Mouse (Mus musculus) lung, embryonic 14.5 days (tissue): Measurements from ENCODE around the gene Eif2ak3. TPM values are rescaled to one million over a fixed set of nuclear protein-coding genes. Genes with fewer than 3 reads are reported as not detected.

Experiments used
- ATAC-seq: fragments of 200-750 bp; cut with Nextera tagmentation; 2 replicates; pipeline ENCODE4 v1.8.0; 2017; ENCODE audit warnings: mild to moderate bottlenecking, moderate TSS enrichment, moderate library complexity; ENCODE audit not compliant: insufficient read depth
- DNase-seq: peaks from one replicate; pipeline ENCODE4 v3.0.0-alpha.2; 2015
- H3K27ac ChIP-seq: fragments of 300-500 bp; sonication (generic); 2 replicates; pipeline ENCODE4 v1.5.1; 2014; ENCODE audit warnings: low read depth, mild to moderate bottlenecking, moderate library complexity
- H3K27me3 ChIP-seq: fragments of 300-500 bp; sonication (generic); 2 replicates; pipeline ENCODE4 v1.6.1; 2014; ENCODE audit warnings: low read length, control low read depth; ENCODE audit not compliant: insufficient read depth
- H3K36me3 ChIP-seq: fragments of 300-500 bp; sonication (generic); 2 replicates; pipeline ENCODE4 v1.6.1; 2014; ENCODE audit warnings: control low read depth; ENCODE audit not compliant: insufficient read depth
- H3K4me1 ChIP-seq: fragments of 300-500 bp; sonication (generic); 2 replicates; pipeline ENCODE4 v1.6.1; 2014; ENCODE audit warnings: antibody characterized with exemption, control low read depth; ENCODE audit not compliant: insufficient read depth
- H3K4me2 ChIP-seq: fragments of 300-500 bp; sonication (generic); 2 replicates; pipeline ENCODE4 v1.6.1; 2014; ENCODE audit warnings: mild to moderate bottlenecking
- H3K4me3 ChIP-seq: fragments of 300-500 bp; sonication (generic); 2 replicates; pipeline ENCODE4 v1.5.1; 2014; ENCODE audit warnings: low read depth, low read length
- H3K9ac ChIP-seq: fragments of 300-500 bp; sonication (generic); 2 replicates; pipeline ENCODE4 v1.6.1; 2014
- H3K9me3 ChIP-seq: fragments of 300-500 bp; sonication (generic); 2 replicates; pipeline ENCODE4 v1.6.1; 2016; ENCODE audit warnings: low read depth, low read length, control low read depth
- CTCF ChIP-seq: IDR thresholded peaks from 2 replicates; pipeline ENCODE4 v1.5.1; 2016; ENCODE audit warnings: antibody characterized with exemption, low read depth
- WGBS: fragments of 180-500 bp; shearing (Covaris S2); extraction: QIAGEN DNeasy Blood & Tissue Kit; methylation state at CpG from one replicate; pipeline ENCODE4 v1.1.7; 2014; 5-methylcytosine and 5-hydroxymethylcytosine counted together
- polyA plus RNA-seq: library from polyadenylated mRNA; unstranded; fragments of >200 nt; fragmentation: Nextera tagmentation; extraction: Ambion mirVana; gene quantifications from 2 replicates; pipeline ENCODE4 v1.2.1, GENCODE M21; 2014

Gene Eif2ak3
- polyA plus RNA-seq, 1 experiment from 2014 or later: 9.7 TPM

DNA sequence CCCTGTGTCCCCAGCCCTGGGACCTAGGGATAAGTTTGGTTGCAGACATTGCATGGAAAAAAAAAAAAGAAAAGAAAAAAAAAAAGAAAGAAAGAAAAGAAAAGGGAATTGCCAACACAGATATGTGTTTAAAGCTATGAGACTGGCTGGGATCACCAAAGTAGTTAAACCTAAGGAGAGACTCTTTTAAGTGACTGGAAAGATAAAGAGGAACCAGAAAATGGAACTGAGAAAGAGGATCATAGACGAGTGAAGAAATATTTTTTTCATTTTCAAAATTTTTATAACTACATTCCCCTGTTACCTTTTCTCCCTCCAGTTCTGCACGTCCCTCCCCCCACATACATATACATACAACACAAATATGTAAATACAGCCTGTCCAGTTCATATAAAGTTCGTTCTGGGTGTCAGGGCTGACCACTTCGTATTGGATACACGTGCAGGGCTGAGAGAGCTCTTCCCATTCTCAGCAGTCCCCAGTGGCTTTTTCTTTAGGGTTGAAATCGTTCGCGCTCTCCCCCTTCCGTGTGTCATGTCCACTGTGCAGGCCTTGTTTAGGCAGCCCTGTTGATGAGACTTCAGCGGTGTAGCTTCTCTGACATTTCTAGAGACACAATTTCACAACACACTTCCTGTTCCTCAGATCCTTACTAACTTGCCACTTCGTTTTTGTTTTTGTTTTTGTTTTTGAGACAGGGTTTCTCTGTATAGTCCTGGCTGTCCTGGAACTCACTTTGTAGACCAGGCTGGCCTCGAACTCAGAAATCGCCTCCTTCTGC is 11.4 kb downstream of the Eif2ak3 start:
- Histone ChIP-seq H3K4me1 (no peaks in the 10 kb centered on the region), H3K9ac (no peak overlapping the region), H3K27me3 (no peaks in the 10 kb centered on the region), H3K4me3 (no peak overlapping the region), H3K36me3 (peaks cover 19% of the 10 kb centered on the region; the same call in 1 of the 2 replicates), H3K4me2 (no peak overlapping the region), H3K27ac (no peak overlapping the region), H3K9me3 (no peaks in the 10 kb centered on the region)
- TF ChIP-seq CTCF: no peak
- no peak for DNase-seq
- WGBS: 81% methylated on average over 13 of the region's 13 CpGs
- ATAC-seq: no peak

GRCm38 (mm10) chr6:70862726-70863125 is 18.4 kb downstream of the Eif2ak3 start:
- H3K9me3 ChIP-seq: no peaks in the 10 kb centered on the region
- H3K27me3 ChIP-seq: no peaks in the 10 kb centered on the region
- H3K27ac ChIP-seq: no peak overlapping the region
- WGBS: 87% methylated on average over 7 of the region's 7 CpGs
- H3K36me3 ChIP-seq: peaks cover 19% of the 10 kb centered on the region; the same call in 1 of the 2 replicates
- ATAC-seq: no peak
- no peak overlapping the region for H3K9ac ChIP-seq
- no peak for TF ChIP-seq CTCF
- H3K4me3 ChIP-seq: no peak overlapping the region
- H3K4me1 ChIP-seq: no peaks in the 10 kb centered on the region
- DNase-seq: no peak
- H3K4me2 ChIP-seq: no peak overlapping the region

DNA sequence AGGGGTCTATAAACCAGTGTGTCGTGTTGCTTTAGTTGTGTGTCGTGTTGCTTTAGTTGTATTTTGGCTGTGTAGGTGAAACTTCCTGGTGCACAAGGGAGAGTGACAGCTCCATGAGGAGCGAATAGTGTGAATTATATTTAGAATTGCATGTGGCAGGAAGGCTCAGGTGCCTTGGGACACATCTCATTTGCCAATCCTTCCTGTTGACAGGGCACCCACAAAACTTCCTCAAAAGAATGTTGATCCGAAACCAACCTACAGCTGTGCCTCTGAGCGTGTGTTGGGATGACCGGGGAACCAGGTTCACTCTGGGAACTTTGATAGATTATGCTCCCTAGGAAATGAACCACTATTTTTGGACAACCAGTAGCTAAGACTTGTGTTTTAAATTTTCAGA is 20.0 kb downstream of the Eif2ak3 start:
- 85% methylated on average over 6 of the region's 6 CpGs for WGBS
- Histone ChIP-seq H3K27ac (no peak overlapping the region), H3K4me1 (no peaks in the 10 kb centered on the region), H3K36me3 (peaks cover 11% of the 10 kb centered on the region; the same call in 1 of the 2 replicates), H3K9ac (no peak overlapping the region), H3K27me3 (no peaks in the 10 kb centered on the region), H3K4me3 (no peak overlapping the region), H3K4me2 (no peak overlapping the region), H3K9me3 (no peaks in the 10 kb centered on the region)
- no peak for DNase-seq
- no peak for TF ChIP-seq CTCF
- no peak for ATAC-seq

DNA sequence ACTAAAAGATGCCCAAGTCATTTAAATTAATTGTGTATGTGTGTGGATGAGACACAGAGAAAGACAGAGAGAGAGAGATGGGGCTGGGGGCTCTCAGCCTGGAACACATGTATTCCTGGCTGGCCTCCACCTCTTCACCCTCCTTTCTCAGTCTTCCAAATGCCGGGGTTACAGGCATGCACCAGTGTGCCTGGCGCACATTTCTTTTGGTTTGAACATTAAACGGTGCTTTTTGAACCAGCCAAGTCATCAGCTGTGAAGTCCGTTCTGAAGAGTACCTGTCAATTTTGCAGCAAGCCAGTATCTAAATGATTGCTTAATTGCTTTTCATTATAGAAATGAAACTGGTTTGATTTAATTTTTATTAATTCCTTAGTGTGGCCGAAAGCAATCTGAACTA is 22.4 kb downstream of the Eif2ak3 start:
- H3K36me3 ChIP-seq: no peaks in the 10 kb centered on the region
- 80% methylated on average over 5 of the region's 5 CpGs for WGBS
- ATAC-seq (no peak), DNase-seq (no peak)
- H3K4me1 ChIP-seq: no peaks in the 10 kb centered on the region; the same call in 1 of the 2 replicates
- no peaks in the 10 kb centered on the region for H3K9me3 ChIP-seq
- no peak overlapping the region for H3K9ac ChIP-seq
- H3K4me2 ChIP-seq: no peak overlapping the region
- no peak overlapping the region for H3K27ac ChIP-seq
- no peak overlapping the region for H3K4me3 ChIP-seq
- H3K27me3 ChIP-seq: no peaks in the 10 kb centered on the region
- no peak for TF ChIP-seq CTCF

- Histone ChIP-seq H3K4me1 (no peaks in the 10 kb centered on the region; the same call in 1 of the 2 replicates), H3K4me3 (no peak overlapping the region), H3K4me2 (no peak overlapping the region), H3K36me3 (no peaks in the 10 kb centered on the region), H3K9ac (no peak overlapping the region), H3K27ac (no peak overlapping the region), H3K9me3 (no peaks in the 10 kb centered on the region), H3K27me3 (no peaks in the 10 kb centered on the region)
- TF ChIP-seq CTCF: no peak
- WGBS: 85% methylated on average over 9 of the region's 9 CpGs
- no peak for ATAC-seq
- no peak for DNase-seq
These were observed 23.0 kb downstream of the Eif2ak3 start for GRCm38 (mm10) chr6:70867297-70867696.

DNA sequence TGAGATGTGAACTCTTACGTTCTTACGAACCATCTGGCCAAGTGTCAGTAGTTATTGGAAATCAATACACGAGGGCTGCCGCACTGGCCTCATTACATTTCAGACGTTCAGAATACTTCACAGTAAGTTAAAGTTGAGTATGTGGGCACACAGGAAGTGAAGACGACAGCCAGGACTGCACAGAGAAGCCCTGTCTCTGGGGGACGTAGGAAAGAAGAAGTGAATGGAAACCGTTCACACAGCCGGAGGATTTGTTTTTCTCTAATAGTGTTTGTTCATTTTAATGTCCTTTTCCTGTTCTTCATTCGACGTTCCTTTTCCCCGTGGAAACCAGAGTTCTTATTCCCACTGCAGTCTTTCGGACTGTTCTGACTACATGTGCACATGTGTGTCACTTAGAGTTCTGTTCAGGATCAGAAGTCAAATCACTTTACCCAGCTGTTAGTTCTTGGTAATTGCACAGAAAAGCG is 27.2 kb downstream of the Eif2ak3 start:
- H3K9me3 ChIP-seq: no peaks in the 10 kb centered on the region
- no peak overlapping the region for H3K9ac ChIP-seq
- no peak overlapping the region for H3K4me2 ChIP-seq
- H3K27ac ChIP-seq: no peak overlapping the region
- DNase-seq (no peak), ATAC-seq (no peak)
- TF ChIP-seq CTCF: no peak
- no peak overlapping the region for H3K4me3 ChIP-seq
- H3K36me3 ChIP-seq: 0 out of 2 replicates have a peak, but pooled peaks cover 2% of the 10 kb centered on the region
- WGBS: 61% methylated on average over 14 of the region's 14 CpGs
- H3K4me1 ChIP-seq: no peaks in the 10 kb centered on the region; the same call in 1 of the 2 replicates
- H3K27me3 ChIP-seq: no peaks in the 10 kb centered on the region

GRCm38 (mm10) chr6:70872128-70872527 is 27.8 kb downstream of the Eif2ak3 start:
- Histone ChIP-seq H3K9ac (no peak overlapping the region), H3K36me3 (0 out of 2 replicates have a peak, but pooled peaks cover 6% of the 10 kb centered on the region), H3K9me3 (no peaks in the 10 kb centered on the region), H3K27me3 (no peaks in the 10 kb centered on the region), H3K27ac (no peak overlapping the region), H3K4me1 (no peaks in the 10 kb centered on the region; the same call in 1 of the 2 replicates), H3K4me3 (no peak overlapping the region), H3K4me2 (no peak overlapping the region)
- 58% methylated on average over 10 of the region's 10 CpGs for WGBS
- ATAC-seq (peak; percentile 47; the same call in 1 of the 2 replicates), DNase-seq (peak; percentile 45)
- TF ChIP-seq CTCF: no peak
